Mouse (Mus musculus) adrenal gland, postnatal 0 days (tissue): ENCODE results near the gene Shc1. TPM values are rescaled to one million over a fixed set of nuclear protein-coding genes. Genes with fewer than 3 reads are reported as not detected.

Experiments used
- polyA plus RNA-seq: library from polyadenylated mRNA; unstranded; fragments of >200 nt; fragmentation: Nextera tagmentation; extraction: Ambion mirVana; gene quantifications from 2 replicates; pipeline ENCODE4 v1.2.1, GENCODE M21; 2015

Shc1 gene
- polyA plus RNA-seq: 85.7 and 99.5 TPM in 2 replicates

DNA sequence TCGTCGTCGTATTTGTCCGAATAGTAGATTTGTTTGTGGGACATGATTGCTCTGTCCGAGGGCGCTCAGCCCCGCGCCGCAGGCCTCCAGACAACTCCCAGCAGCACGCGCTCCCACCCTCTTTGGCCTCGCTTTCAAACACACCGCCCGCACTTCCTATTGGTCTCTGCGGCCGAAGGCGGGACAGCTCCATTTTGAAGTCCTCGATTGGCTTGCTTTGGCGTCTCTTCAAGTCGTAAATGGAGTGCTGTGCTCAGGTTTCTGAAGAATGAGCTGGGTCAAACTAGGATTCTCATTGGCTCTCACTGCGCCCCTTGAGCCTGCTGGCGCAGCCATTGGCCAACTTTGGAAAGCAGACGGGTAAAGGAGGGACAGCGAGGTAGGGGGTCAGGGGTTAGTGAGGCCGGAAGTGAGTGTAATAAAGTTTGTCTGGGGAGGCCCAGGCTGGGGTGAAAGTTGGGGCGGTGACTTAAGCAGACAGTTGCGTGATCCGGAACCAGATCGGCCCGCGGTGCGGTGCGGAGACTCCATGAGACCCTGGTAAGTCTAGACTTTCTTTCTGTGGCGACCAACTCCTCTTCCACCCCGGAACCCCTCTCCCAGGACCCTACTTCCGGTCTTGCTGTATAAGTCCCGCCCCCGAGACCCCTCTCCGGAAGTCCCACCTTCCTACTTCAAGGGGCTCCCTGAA, at the start of gene Shc1, which contains the start of gene Cks1b:
TSS of gene Shc1 (plus strand) at position 274 of the 691 bp plus-strand sequence.
TSS of gene Cks1b (minus strand) at position 214 of the 691 bp plus-strand sequence.

DNA sequence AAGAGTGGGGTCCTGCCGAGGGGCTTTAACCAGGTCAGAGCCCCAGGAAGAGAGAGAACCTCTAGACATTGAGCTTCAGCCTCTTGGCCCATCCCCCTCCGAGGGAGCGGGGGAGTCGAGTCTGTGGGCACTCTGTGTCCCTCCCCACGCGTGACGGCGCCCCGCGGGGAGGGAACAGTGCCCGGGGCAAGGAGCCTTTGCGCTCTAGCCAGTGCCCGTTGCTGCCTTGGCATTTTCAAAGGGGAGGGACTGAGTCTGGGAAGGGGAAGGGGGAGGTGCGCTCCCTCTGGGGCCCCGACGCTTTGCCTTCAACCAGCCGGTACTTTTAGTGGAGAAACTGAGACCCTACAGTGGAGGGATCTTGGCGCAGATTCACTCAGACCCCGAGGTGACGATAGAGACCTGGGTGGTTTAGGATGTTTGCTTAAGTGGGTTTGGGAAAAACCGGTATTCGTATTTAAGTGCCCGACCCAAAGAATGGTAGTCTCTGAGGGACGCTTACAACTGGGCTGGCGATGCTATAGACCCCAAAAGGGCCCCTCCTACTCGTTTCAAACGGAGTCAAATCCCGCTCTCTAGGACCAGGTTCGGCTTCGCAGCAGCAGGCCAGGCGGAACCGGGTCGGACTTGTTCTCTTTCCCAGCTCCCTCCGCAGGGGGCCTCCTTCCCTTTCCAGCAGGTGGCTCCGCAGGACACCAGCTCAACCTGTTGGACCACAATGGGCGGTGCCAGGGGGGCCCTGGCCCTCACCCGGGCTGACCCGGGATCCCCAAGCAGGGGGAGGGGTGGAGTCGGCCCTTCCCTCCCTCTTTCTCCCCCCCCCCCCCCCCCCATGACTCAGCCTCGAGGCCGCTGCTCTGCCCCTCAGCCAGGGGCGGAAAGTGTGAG, 24.0 kb upstream of the Shc1 start, which contains the start of gene Zbtb7b:
TSS of gene Zbtb7b (minus strand) at position 771 of the 888 bp plus-strand sequence.

DNA sequence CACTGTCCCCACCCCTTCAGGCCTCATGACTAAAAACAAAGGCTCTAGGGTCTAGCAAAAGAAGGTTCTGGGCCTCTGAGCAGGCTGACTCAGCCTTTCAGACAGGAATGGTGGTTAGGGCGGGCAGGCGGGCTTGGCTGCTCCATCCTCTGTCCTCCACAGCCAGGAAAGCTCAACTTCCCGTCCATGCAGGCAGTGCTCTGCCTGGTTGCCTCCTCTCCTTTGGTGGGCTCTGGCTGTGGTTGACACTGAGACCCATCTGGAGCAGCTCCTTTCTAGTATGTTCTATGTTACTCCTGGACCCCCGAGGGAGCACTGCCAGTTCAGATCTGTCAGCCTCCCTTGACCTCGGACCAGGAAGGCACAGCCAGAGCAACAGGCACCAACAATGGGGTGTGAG, 15.6 kb upstream of the Shc1 start, which contains the start of gene Lenep:
TSS of gene Lenep (minus strand) at position 101 of the 400 bp plus-strand sequence.

DNA sequence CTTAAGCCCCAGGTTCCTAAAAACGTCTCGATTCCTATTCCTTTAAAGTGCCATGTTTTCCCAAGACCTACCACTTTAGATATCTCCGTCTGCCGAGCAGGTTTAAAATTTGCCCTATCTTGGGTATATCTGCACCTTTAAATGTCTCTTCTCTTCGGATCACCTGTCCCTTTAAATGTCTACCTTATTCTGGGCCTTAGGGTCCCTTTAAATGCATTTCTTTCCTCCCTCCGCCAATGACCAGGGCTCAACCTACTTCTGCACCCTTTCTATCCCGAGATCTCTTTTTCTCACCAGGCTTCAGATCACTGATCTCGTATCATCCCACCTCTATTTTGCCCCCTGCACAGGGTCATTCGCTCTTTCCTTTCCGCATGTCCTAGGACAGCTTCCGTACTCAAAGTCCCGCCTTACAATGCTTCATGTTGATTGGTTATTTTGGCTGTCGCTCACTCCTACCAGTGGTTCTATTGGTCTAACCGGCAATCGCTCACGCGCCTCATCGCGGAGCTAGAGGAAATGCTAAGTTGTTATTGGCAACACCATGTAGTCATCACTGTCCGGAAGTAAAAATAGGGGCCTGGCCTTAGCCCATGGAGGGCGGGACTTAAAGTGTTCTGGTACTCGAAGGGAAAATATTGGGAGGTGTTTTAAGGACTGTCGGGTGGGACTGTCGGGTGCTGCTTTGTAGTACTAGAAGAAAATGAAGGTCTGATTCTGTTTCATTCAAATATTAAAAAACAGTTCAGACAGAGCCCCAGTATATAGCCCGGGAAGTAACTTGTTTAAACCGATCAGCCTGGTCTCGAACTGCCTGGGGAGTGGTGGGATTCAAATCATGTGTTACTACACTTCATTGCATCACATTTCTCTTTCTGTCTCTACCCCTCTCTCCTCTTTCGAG, 6.5 kb upstream of the Shc1 start, which contains the start of gene Flad1:
TSS of gene Flad1 (minus strand) at position 381 of the 904 bp plus-strand sequence.

DNA sequence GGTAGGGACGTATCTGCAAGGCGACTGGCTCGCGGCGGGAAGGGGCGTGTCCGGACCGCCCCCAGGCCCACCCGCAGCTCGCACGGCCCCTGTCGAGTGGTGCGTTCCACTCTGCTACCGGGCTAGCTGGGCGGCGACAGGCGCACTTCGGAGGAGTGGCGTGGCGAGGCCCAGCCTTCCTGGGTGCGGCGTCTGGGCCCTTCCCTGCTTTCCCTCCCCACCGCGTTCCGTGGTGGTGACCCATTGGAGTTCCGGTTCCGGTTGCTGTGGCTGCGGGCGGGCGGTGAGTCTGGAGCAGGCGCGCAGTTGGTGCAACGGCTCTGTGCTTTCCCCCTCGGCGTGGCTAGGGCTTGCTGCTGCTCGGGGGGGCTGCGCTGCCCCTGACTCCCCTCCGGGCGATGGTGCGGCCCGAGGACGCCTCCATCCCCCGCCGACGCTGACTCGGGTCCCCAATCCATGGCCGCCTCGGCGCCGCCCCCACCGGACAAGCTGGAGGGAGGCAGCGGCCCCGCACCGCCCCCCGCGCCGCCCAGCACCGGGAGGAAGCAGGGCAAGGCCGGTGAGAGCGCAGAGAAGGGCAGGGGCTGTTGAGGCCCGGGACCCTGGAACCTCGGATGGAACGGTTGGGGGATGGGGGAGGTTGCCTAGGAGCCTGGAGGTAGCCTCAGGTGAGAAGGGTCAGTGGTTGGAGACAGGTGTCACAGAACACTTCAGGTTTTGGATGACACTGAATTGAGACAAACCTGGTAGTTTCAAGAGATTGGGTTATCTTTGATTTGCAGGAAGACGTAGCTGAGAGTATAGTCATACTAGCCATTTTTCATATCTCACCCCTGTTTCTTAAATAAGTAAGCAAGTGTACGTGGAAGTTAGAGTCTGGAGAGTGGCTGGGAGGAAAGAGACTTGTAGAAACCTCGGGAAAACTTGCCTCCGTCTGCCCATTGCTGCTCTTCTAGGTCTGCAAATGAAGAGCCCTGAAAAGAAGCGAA, 12.2 kb downstream of the Shc1 start, which contains the start of gene Pygo2:
TSS of gene Pygo2 (plus strand) at position 44 of the 989 bp plus-strand sequence.

DNA sequence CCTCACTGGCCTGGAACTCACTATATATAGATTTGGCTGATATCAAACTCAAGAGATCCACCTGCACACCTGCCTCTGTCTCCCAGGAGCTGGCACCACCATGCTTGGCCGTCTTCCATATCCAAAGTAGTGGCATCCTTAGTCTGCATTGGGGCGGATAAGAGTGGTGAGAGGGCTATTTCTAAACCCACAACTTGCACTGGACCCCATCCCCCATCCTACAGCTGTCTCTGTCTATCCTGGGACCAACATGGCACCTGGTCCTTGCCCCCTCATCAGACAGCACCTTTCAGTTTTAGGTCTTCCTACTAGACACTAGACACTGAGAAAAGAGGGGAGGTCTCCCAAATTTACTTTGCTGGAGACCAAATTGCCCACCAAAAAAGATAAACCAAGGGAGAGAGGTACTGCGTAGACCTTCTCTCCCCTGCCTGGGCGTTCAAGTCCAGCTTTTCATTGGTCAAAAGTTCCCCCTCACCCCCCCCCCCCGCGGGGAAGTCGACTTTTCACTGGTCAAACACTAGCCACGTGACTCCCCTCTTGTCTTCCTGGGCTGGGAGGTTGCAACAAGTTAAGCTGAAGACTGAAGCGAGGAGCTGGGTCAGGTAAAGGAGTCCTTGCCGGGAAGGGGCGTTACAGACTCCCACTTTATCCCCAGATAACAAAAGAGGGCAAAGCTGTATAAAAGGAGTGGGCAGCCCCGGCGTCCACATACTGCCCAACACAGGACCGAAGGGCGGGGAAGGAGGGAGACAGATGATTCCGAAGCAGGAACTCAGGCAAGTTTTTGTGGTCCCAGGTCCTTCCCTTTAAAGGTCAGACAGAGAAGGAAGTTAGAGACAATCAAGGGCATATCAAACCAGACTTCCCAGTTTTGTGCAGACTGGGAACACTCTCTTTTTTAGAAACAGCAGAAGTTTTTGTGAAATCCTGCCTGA, 18.2 kb downstream of the Shc1 start, which contains the start of gene Pbxip1:
TSS of gene Pbxip1 (plus strand) at position 531 of the 938 bp plus-strand sequence.

DNA sequence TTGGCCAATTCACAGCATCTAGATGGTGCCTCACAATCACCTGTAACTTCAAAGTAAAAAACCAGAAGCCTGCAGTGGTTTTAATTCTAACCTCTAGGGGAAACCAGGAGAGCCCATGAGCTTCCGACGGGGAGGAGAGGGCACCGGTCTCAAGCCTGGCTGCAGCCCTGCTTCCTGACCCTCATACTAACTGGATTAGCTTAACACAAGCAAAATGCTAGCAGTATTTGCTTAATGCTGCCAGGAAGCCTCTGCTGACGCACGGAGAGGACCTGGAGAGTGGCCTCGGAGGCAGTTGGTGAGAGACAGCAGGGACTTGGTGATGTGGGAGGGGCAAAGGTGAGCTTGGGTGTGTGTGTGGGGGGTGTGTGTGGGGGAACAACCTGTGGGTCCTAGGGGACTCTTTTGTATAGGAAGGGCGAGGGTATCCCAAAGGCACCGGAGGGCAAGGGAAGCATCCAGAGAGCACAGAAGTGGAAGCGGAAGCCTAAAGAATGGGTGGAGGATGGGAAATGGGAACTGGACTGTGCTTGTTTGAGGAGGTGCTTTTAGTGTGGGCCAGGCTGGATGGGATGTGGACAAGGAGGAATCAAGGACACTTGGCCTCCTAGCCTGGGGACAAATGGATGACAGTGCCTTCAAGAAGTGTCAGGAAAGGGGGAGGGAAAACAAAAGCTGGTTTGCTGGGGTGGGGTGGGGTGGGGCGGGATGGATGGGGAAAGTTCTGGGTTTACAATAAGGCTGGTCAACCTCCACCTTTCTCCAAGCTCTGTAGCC, 36.3 kb downstream of the Shc1 start, which contains the start of gene Pmvk:
TSS of gene Pmvk (plus strand) at position 141 of the 777 bp plus-strand sequence.

Other genes with a start within 250 kb of the Shc1 start
- gene Scamp3, start 241.0 kb upstream of the Shc1 start, polyA plus RNA-seq: 75.6 and 121 TPM in 2 replicates
- 22.3 and 31.0 TPM in 2 replicates for gene Fam189b, start 235.3 kb upstream of the Shc1 start, polyA plus RNA-seq
- gene Gba, start 215.5 kb upstream of the Shc1 start, polyA plus RNA-seq: 38.2 and 55.0 TPM in 2 replicates
- gene Thbs3, start 203.3 kb upstream of the Shc1 start, polyA plus RNA-seq: 34.1 and 36.8 TPM in 2 replicates
- gene Mtx1, start 191.4 kb upstream of the Shc1 start, polyA plus RNA-seq: 176 and 209 TPM in 2 replicates
- gene Muc1, start 189.4 kb upstream of the Shc1 start, polyA plus RNA-seq: 0.90 and 0.91 TPM in 2 replicates
- gene Krtcap2, start 172.5 kb upstream of the Shc1 start, polyA plus RNA-seq: 301 and 333 TPM in 2 replicates
- gene Trim46, start 172.1 kb upstream of the Shc1 start, polyA plus RNA-seq: 2.4 and 7.3 TPM in 2 replicates
- gene Dpm3, start 159.1 kb upstream of the Shc1 start, polyA plus RNA-seq: 221 and 274 TPM in 2 replicates
- gene Slc50a1, start 147.9 kb upstream of the Shc1 start, polyA plus RNA-seq: 111 and 136 TPM in 2 replicates
- gene Efna1, start 137.3 kb upstream of the Shc1 start, polyA plus RNA-seq: 24.9 and 28.6 TPM in 2 replicates
- 2.8 and 8.6 TPM in 2 replicates for gene Efna3, start 95.5 kb upstream of the Shc1 start, polyA plus RNA-seq
- gene Efna4, start 80.4 kb upstream of the Shc1 start, polyA plus RNA-seq: 4.9 and 6.7 TPM in 2 replicates
- gene Adam15, start 68.4 kb upstream of the Shc1 start, polyA plus RNA-seq: 53.7 and 56.4 TPM in 2 replicates
- 0.07 and 0.13 TPM in 2 replicates for gene Dcst2, start 56.5 kb upstream of the Shc1 start, polyA plus RNA-seq
- 0.22 and 0.35 TPM in 2 replicates for gene Dcst1, start 53.2 kb upstream of the Shc1 start, polyA plus RNA-seq
- gene Zbtb7b, start 23.7 kb upstream of the Shc1 start, polyA plus RNA-seq: 1.8 and 3.6 TPM in 2 replicates
- not detected in 2 replicates for gene Lenep, start 15.7 kb upstream of the Shc1 start, polyA plus RNA-seq
- gene Flad1, start 6.6 kb upstream of the Shc1 start, polyA plus RNA-seq: 14.7 and 24.0 TPM in 2 replicates
- 213 and 238 TPM in 2 replicates for gene Cks1b, start 60 bp upstream of the Shc1 start, polyA plus RNA-seq
- 19.8 and 23.7 TPM in 2 replicates for gene Pygo2, start 11.8 kb downstream of the Shc1 start, polyA plus RNA-seq
- gene Pbxip1, start 18.3 kb downstream of the Shc1 start, polyA plus RNA-seq: 26.9 and 45.2 TPM in 2 replicates
- gene Pmvk, start 36.1 kb downstream of the Shc1 start, polyA plus RNA-seq: 28.5 and 31.1 TPM in 2 replicates
- 2.1 TPM in 2 replicates for gene Kcnn3, start 101.7 kb downstream of the Shc1 start, polyA plus RNA-seq